10 mouse cellular contexts compared by ENCODE assay signal in the genomic region with DNA sequence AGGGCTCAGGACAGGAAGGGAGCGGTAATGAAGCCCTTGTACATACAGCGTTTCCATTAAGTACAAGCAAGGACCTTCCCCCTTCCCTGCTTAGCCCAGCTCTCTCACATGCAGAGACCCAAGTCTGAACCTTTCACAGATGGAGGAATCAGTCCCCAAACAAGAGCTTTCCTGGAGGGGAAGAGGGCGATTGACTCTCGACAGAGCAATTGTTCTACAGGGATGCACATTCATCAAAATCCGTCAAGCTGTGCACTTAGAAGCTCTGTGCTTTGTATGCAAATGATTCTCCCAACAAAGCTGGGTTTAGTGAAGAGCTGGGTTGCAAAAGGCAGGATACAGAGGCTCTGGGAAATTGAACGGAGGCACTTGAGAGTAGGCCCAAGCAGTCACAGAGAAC.
DNase-seq lines count a peak whose midpoint lies in the region; ATAC-seq and TF ChIP-seq lines count a peak whose summit lies in the region.
"Had no signal": no experiment of that assay in that cellular context is flagged by ENCODE, and none has a peak within 500 bp of the region (broad histone marks: within the 10 kb centered on the region; RNA-seq: fewer than 3 reads in every experiment).

No protein-coding gene starts in this region.

- no peak for DNase-seq in forebrain, embryonic 14.5 days (ENCODE audit: low spot score)
- no peak for DNase-seq in liver, embryonic 11.5 days (ENCODE audit: low spot score)
- DNase-seq in liver, postnatal 0 days = no peak
- peak; percentile 28 for DNase-seq in lung, postnatal 36 days
- no peak for DNase-seq in thymus, postnatal 4 days
- DNase-seq: cerebellum, adult 11-12 months; kidney, adult 9 months had no signal

- 22% methylated on average over 6 of the region's 6 CpGs for WGBS in forebrain, embryonic 12.5 days
- WGBS in forebrain, embryonic 14.5 days = 33% methylated on average over 6 of the region's 6 CpGs
- 53% methylated on average over 6 of the region's 6 CpGs for WGBS in liver, embryonic 11.5 days
- WGBS in liver, postnatal 0 days (ENCODE audit: insufficient replicate concordance) = 48% methylated on average over 6 of the region's 6 CpGs

- TF ChIP-seq CTCF in liver, postnatal 0 days (IDR thresholded peaks at IDR 0.05; ENCODE audit: low read depth) = no peak
- no peak for TF ChIP-seq CTCF in embryonic fibroblast, embryonic 13.5 days (IDR thresholded peaks at IDR 0.05; ENCODE audit: borderline replicate concordance, insufficient read depth, low read length)

- no peak overlapping the region for H3K4me2 ChIP-seq in forebrain, embryonic 12.5 days
- no peak overlapping the region for H3K4me2 ChIP-seq in forebrain, embryonic 14.5 days (ENCODE audit: low read length)
- no peak overlapping the region for H3K4me2 ChIP-seq in liver, embryonic 11.5 days
- H3K4me2 ChIP-seq in liver, postnatal 0 days (ENCODE audit: low read depth, low read length) = no peak overlapping the region

- no peak for TF ChIP-seq EP300 in liver, postnatal 0 days (IDR thresholded peaks at IDR 0.05; ENCODE audit: low read depth)

- no peak for ATAC-seq in forebrain, embryonic 12.5 days (ENCODE audit: low FRiP score)
- ATAC-seq in forebrain, embryonic 14.5 days = no peak
- no peak for ATAC-seq in liver, embryonic 11.5 days (replicated peaks; ENCODE audit: low FRiP score)
- ATAC-seq in liver, postnatal 0 days = no peak
- ATAC-seq in megakaryocyte progenitor cell, adult 5-6 weeks (replicated peaks; ENCODE audit: poor library complexity) = no peak

- H3K4me1 ChIP-seq in forebrain, embryonic 12.5 days = peaks cover 32% of the 10 kb centered on the region
- H3K4me1 ChIP-seq in forebrain, embryonic 14.5 days (ENCODE audit: control insufficient read depth, insufficient read depth, low read length) = peaks cover 4% of the 10 kb centered on the region; the same call in 1 of the 2 replicates
- peaks cover 41% of the 10 kb centered on the region for H3K4me1 ChIP-seq in liver, embryonic 11.5 days (replicated peaks; ENCODE audit: control insufficient read depth, insufficient read depth, low read length)
- H3K4me1 ChIP-seq in liver, postnatal 0 days (ENCODE audit: insufficient read depth) = peaks cover 23% of the 10 kb centered on the region
- H3K4me1 ChIP-seq in embryonic fibroblast, embryonic 13.5 days (ENCODE audit: control insufficient read depth, insufficient read depth, low read length) = peaks cover 46% of the 10 kb centered on the region

- 0 out of 2 replicates have a peak, but pooled peaks cover 3% of the 10 kb centered on the region for H3K27me3 ChIP-seq in forebrain, embryonic 12.5 days
- H3K27me3 ChIP-seq in forebrain, embryonic 14.5 days (replicated peaks; ENCODE audit: control insufficient read depth, insufficient read depth, low read length) = no peaks in the 10 kb centered on the region
- H3K27me3 ChIP-seq in liver, embryonic 11.5 days (replicated peaks; ENCODE audit: control insufficient read depth, insufficient read depth, low read length) = no peaks in the 10 kb centered on the region
- no peaks in the 10 kb centered on the region for H3K27me3 ChIP-seq in liver, postnatal 0 days (ENCODE audit: insufficient read depth, low read length)

- H3K9ac ChIP-seq in forebrain, embryonic 12.5 days = no peak overlapping the region
- H3K9ac ChIP-seq in forebrain, embryonic 14.5 days (ENCODE audit: low read length) = no peak overlapping the region
- no peak overlapping the region for H3K9ac ChIP-seq in liver, embryonic 11.5 days (ENCODE audit: low read depth, low read length)
- H3K9ac ChIP-seq in liver, postnatal 0 days (replicated peaks) = no peak overlapping the region

- H3K36me3 ChIP-seq in forebrain, embryonic 12.5 days (replicated peaks) = no peaks in the 10 kb centered on the region
- H3K36me3 ChIP-seq in forebrain, embryonic 14.5 days (ENCODE audit: control insufficient read depth, insufficient read depth, low read length) = no peaks in the 10 kb centered on the region
- no peaks in the 10 kb centered on the region for H3K36me3 ChIP-seq in liver, embryonic 11.5 days (ENCODE audit: control insufficient read depth, insufficient read depth, low read length)
- H3K36me3 ChIP-seq in liver, postnatal 0 days (replicated peaks; ENCODE audit: insufficient read depth, low read length) = no peaks in the 10 kb centered on the region

- no peak for TF ChIP-seq POLR2A in embryonic fibroblast, embryonic 13.5 days (IDR thresholded peaks at IDR 0.05; ENCODE audit: low read depth, low read length)

- H3K4me3 ChIP-seq in forebrain, embryonic 12.5 days (replicated peaks) = no peak overlapping the region
- H3K4me3 ChIP-seq in forebrain, embryonic 14.5 days (ENCODE audit: low read depth, low read length) = no peak overlapping the region
- H3K4me3 ChIP-seq in liver, embryonic 11.5 days (ENCODE audit: low read depth, low read length) = no peak overlapping the region
- no peak overlapping the region for H3K4me3 ChIP-seq in liver, postnatal 0 days (ENCODE audit: low read depth, low read length)
- H3K4me3 ChIP-seq in embryonic fibroblast, embryonic 13.5 days (ENCODE audit: insufficient read depth, low read length) = no peak overlapping the region

- H3K9me3 ChIP-seq in forebrain, embryonic 12.5 days = no peaks in the 10 kb centered on the region
- H3K9me3 ChIP-seq in forebrain, embryonic 14.5 days (replicated peaks; ENCODE audit: control insufficient read depth, low read length) = no peaks in the 10 kb centered on the region
- H3K9me3 ChIP-seq in liver, embryonic 11.5 days (ENCODE audit: control insufficient read depth, low read length) = no peaks in the 10 kb centered on the region
- no peaks in the 10 kb centered on the region for H3K9me3 ChIP-seq in liver, postnatal 0 days (ENCODE audit: low read length)

- peak overlapping the region; percentile 61 for H3K27ac ChIP-seq in forebrain, embryonic 12.5 days
- no peak overlapping the region for H3K27ac ChIP-seq in forebrain, embryonic 14.5 days (ENCODE audit: low read depth, low read length)
- peak overlapping the region; percentile 6; the same call in 1 of the 2 replicates for H3K27ac ChIP-seq in liver, embryonic 11.5 days (ENCODE audit: low read depth, low read length)
- H3K27ac ChIP-seq in liver, postnatal 0 days (ENCODE audit: low read depth) = no peak overlapping the region; the same call in 1 of the 2 replicates
- peak overlapping the region; percentile 96 for H3K27ac ChIP-seq in embryonic fibroblast, embryonic 13.5 days (ENCODE audit: insufficient read depth, low read length)

Comparison
In these comparisons a context has a peak if more than half of its experiments do, and no peak if none do; other contexts are left out.
1. H3K27ac ChIP-seq: peak in forebrain, embryonic 12.5 days (single experiment), liver, embryonic 11.5 days (single experiment) and embryonic fibroblast, embryonic 13.5 days (single experiment); none in forebrain, embryonic 14.5 days (single experiment) and liver, postnatal 0 days (single experiment).